Mouse (Mus musculus) testis, adult 2 months (tissue): ENCODE results near the gene Fut8.

ENCODE experiments used
- CTCF ChIP-seq: fragments of 200-500 bp; IDR thresholded peaks from 2 replicates; pipeline ENCODE4 v1.5.1; 2012; ENCODE audit warnings: low read depth, mild to moderate bottlenecking, inconsistent platforms, low read length, moderate library complexity; ENCODE audit not compliant: control insufficient read depth, insufficient read depth, insufficient replicate concordance
- POLR2A ChIP-seq: fragments of 200-500 bp; IDR thresholded peaks from 2 replicates; pipeline ENCODE4 v1.6.1; 2012; ENCODE audit warnings: low read depth, mild to moderate bottlenecking, inconsistent platforms, low read length, moderate library complexity; ENCODE audit not compliant: control insufficient read depth

DNA sequence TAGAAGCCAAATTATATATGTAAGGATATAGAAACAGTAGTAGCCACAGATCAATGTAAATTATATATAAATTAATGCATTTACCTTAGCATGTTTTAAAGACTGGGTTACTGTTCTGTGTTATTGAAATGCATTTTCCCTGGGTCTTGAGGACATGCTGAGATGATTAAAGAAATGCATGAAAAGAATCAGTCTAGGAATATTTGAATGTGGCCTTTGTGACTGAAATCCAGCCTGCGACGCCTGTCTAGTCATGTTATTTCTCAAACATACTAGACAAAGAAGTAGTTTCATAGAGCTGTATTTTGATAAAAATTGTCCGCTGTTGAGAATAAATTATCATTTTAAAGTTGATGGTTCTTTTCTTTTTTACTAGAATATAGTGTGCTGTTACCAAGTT, 188.2 kb downstream of the Fut8 start:
- TF ChIP-seq POLR2A (no peak), CTCF (no peak)
